Mouse (Mus musculus): ENCODE measurements around the gene 1700019N19Rik.

The 1700019N19Rik gene

GRCm38 (mm10) chr19:58794284-58794683 lies at the start of gene 1700019N19Rik:
TSS of gene 1700019N19Rik (minus strand) at chr19:58794461.
- no peak for DNase-seq (ENCODE audit: extremely low read depth, insufficient read length, low spot score)

- no peak for DNase-seq (ENCODE audit: extremely low read depth, insufficient read length, low spot score)
Observed at GRCm38 (mm10) chr19:58843606-58844005, 49.3 kb upstream of the 1700019N19Rik start.

- no peak for DNase-seq (ENCODE audit: extremely low read depth, insufficient read length, low spot score)
Observed at GRCm38 (mm10) chr19:58840721-58841271, 46.5 kb upstream of the 1700019N19Rik start.

GRCm38 (mm10) chr19:58839806-58840205 lies 45.5 kb upstream of the 1700019N19Rik start:
- no peak for DNase-seq (ENCODE audit: extremely low read depth, insufficient read length, low spot score)

GRCm38 (mm10) chr19:58839345-58839744 lies 45.1 kb upstream of the 1700019N19Rik start:
- no peak for DNase-seq (ENCODE audit: extremely low read depth, insufficient read length, low spot score)

- DNase-seq (ENCODE audit: extremely low read depth, insufficient read length, low spot score) = no peak
Observed at GRCm38 (mm10) chr19:58838706-58839105, 44.4 kb upstream of the 1700019N19Rik start.

GRCm38 (mm10) chr19:58833639-58834180 lies 39.4 kb upstream of the 1700019N19Rik start:
- no peak for DNase-seq (ENCODE audit: extremely low read depth, insufficient read length, low spot score)

- DNase-seq (ENCODE audit: extremely low read depth, insufficient read length, low spot score) = no peak
Observed at GRCm38 (mm10) chr19:58832988-58833387, 38.7 kb upstream of the 1700019N19Rik start.

GRCm38 (mm10) chr19:58831280-58831922 lies 37.1 kb upstream of the 1700019N19Rik start:
- no peak for DNase-seq (ENCODE audit: extremely low read depth, insufficient read length, low spot score)

- no peak for DNase-seq (ENCODE audit: extremely low read depth, insufficient read length, low spot score)
Observed at GRCm38 (mm10) chr19:58830182-58830581, 35.9 kb upstream of the 1700019N19Rik start.

- no peak for DNase-seq (ENCODE audit: extremely low read depth, insufficient read length, low spot score)
Observed at GRCm38 (mm10) chr19:58829575-58829974, 35.3 kb upstream of the 1700019N19Rik start.

- DNase-seq (ENCODE audit: extremely low read depth, insufficient read length, low spot score) = no peak
Observed at GRCm38 (mm10) chr19:58827656-58828055, 33.4 kb upstream of the 1700019N19Rik start.

- no peak for DNase-seq (ENCODE audit: extremely low read depth, insufficient read length, low spot score)
Observed at GRCm38 (mm10) chr19:58824316-58824715, 30.1 kb upstream of the 1700019N19Rik start.

- DNase-seq (ENCODE audit: extremely low read depth, insufficient read length, low spot score) = no peak
Observed at GRCm38 (mm10) chr19:58823301-58823700, 29.0 kb upstream of the 1700019N19Rik start.

GRCm38 (mm10) chr19:58822454-58823200 lies 28.4 kb upstream of the 1700019N19Rik start:
- no peak for DNase-seq (ENCODE audit: extremely low read depth, insufficient read length, low spot score)

- DNase-seq (ENCODE audit: extremely low read depth, insufficient read length, low spot score) = no peak
Observed at GRCm38 (mm10) chr19:58818571-58819415, 24.5 kb upstream of the 1700019N19Rik start.

- no peak for DNase-seq (ENCODE audit: extremely low read depth, insufficient read length, low spot score)
Observed at GRCm38 (mm10) chr19:58817398-58817797, 23.1 kb upstream of the 1700019N19Rik start.

GRCm38 (mm10) chr19:58816453-58817041 lies 22.3 kb upstream of the 1700019N19Rik start:
- no peak for DNase-seq (ENCODE audit: extremely low read depth, insufficient read length, low spot score)

- DNase-seq (ENCODE audit: extremely low read depth, insufficient read length, low spot score) = no peak
Observed at GRCm38 (mm10) chr19:58815179-58815922, 21.1 kb upstream of the 1700019N19Rik start.

GRCm38 (mm10) chr19:58810536-58810935 lies 16.3 kb upstream of the 1700019N19Rik start:
- no peak for DNase-seq (ENCODE audit: extremely low read depth, insufficient read length, low spot score)
